ENCODE assay signal across 8 mouse cellular contexts in genomic region chr19:16780790-16781384, GRCm38 (mm10). TPM values are rescaled to one million over a fixed set of nuclear protein-coding genes. Genes with fewer than 3 reads are reported as not detected.
DNase-seq lines count a peak whose midpoint lies in the region; ATAC-seq and TF ChIP-seq lines count a peak whose summit lies in the region.

Vps13a (minus strand) TSS chr19:16780933.

- TF ChIP-seq POLR2A in bone marrow macrophage, adult 2 months (IDR thresholded peaks at IDR 0.05; ENCODE audit: borderline replicate concordance, low read depth, low read length), result no peak
- TF ChIP-seq POLR2A in embryonic fibroblast, embryonic 13.5 days (IDR thresholded peaks at IDR 0.05; ENCODE audit: low read depth, low read length), result peak; percentile 54
- TF ChIP-seq POLR2A in liver, adult 2 months (IDR thresholded peaks at IDR 0.05; ENCODE audit: extremely low read depth, insufficient read depth, low read length), result peak; percentile 64; the same call in 1 of the 2 replicates
- peak; percentile 87 for TF ChIP-seq POLR2A in myocyte (IDR thresholded peaks at IDR 0.05; ENCODE audit: insufficient read length, low read depth)

- WGBS in heart, embryonic 11.5 days (ENCODE audit: insufficient replicate concordance), result under 1% methylated on average over 66 of the region's 67 CpGs
- WGBS in kidney, embryonic 16.5 days, result 0% methylated on average over 65 of the region's 67 CpGs
- under 1% methylated on average over 67 of the region's 67 CpGs for WGBS in liver, adult 2 months

- peak within 1 kb of the TSS; percentile 73 for H3K4me3 ChIP-seq in bone marrow macrophage, adult 2 months (ENCODE audit: insufficient read depth, low read length)
- peak within 1 kb of the TSS; percentile 93 for H3K4me3 ChIP-seq in embryonic fibroblast, embryonic 13.5 days (ENCODE audit: insufficient read depth, low read length)
- H3K4me3 ChIP-seq in heart, embryonic 11.5 days (ENCODE audit: low read depth, low read length), result peak within 1 kb of the TSS; percentile 76
- H3K4me3 ChIP-seq in kidney, embryonic 16.5 days (ENCODE audit: low read length), result peak within 1 kb of the TSS; percentile 73
- H3K4me3 ChIP-seq in liver, adult 2 months (ENCODE audit: insufficient read depth, low read depth, low read length), result peak within 1 kb of the TSS; percentile 94
- H3K4me3 ChIP-seq in myocyte, result peak within 1 kb of the TSS; percentile 62

- no peak for TF ChIP-seq CTCF in bone marrow macrophage, adult 2 months (IDR thresholded peaks at IDR 0.05; ENCODE audit: low read depth, low read length)
- TF ChIP-seq CTCF in embryonic fibroblast, embryonic 13.5 days (IDR thresholded peaks at IDR 0.05; ENCODE audit: borderline replicate concordance, insufficient read depth, low read length), result no peak
- TF ChIP-seq CTCF in liver, adult 2 months (IDR thresholded peaks at IDR 0.05; ENCODE audit: low read depth, low read length), result no peak; the same call in 1 of the 2 replicates

- peak within 1 kb of the TSS; percentile 51 for H3ac ChIP-seq in myocyte (ENCODE audit: control insufficient read depth, insufficient read length)

- H3K27me3 ChIP-seq in heart, embryonic 11.5 days (ENCODE audit: control insufficient read depth, insufficient read depth, low read length), result peaks cover 5% of the 10 kb centered on the region
- peaks cover 13% of the 10 kb centered on the region for H3K27me3 ChIP-seq in kidney, embryonic 16.5 days (ENCODE audit: insufficient read depth, low read length)
- H3K27me3 ChIP-seq in liver, adult 2 months (ENCODE audit: control insufficient read depth, insufficient read depth, low read length), result no peaks in the 10 kb centered on the region
- no peaks in the 10 kb centered on the region for H3K27me3 ChIP-seq in myocyte (ENCODE audit: control insufficient read depth, insufficient read depth, insufficient read length)
- H3K27me3 ChIP-seq in splenic B cell, adult 2 months (ENCODE audit: control insufficient read depth, insufficient read depth, low read length, poor library complexity, severe bottlenecking), result no peaks in the 10 kb centered on the region

- H3K9me3 ChIP-seq in heart, embryonic 11.5 days (replicated peaks; ENCODE audit: control insufficient read depth, low read length), result no peaks in the 10 kb centered on the region
- no peaks in the 10 kb centered on the region for H3K9me3 ChIP-seq in kidney, embryonic 16.5 days (ENCODE audit: low read length)

- peak within 1 kb of the TSS; percentile 77 for H3K9ac ChIP-seq in heart, embryonic 11.5 days (ENCODE audit: low read depth, low read length)
- peak within 1 kb of the TSS; percentile 74 for H3K9ac ChIP-seq in kidney, embryonic 16.5 days (replicated peaks; ENCODE audit: low read length)
- H3K9ac ChIP-seq in liver, adult 2 months (ENCODE audit: low read depth, low read length), result peak within 1 kb of the TSS; percentile 92

- H3K27ac ChIP-seq in bone marrow macrophage, adult 2 months (ENCODE audit: insufficient read depth, low read depth, low read length), result peak within 1 kb of the TSS; percentile 0
- H3K27ac ChIP-seq in embryonic fibroblast, embryonic 13.5 days (ENCODE audit: insufficient read depth, low read length), result no peak within 1 kb of the TSS
- 0 out of 2 replicates have a peak within 1 kb of the TSS, but pooled peaks have one; percentile 50 for H3K27ac ChIP-seq in heart, embryonic 11.5 days (ENCODE audit: low read depth, low read length)
- no peak within 1 kb of the TSS for H3K27ac ChIP-seq in kidney, embryonic 16.5 days (ENCODE audit: low read length)
- peak within 1 kb of the TSS; percentile 72 for H3K27ac ChIP-seq in liver, adult 2 months (replicated peaks; ENCODE audit: insufficient read depth, low read depth, low read length)

- no peaks in the 10 kb centered on the region for H3K36me3 ChIP-seq in heart, embryonic 11.5 days (ENCODE audit: control insufficient read depth, insufficient read depth, low read length)
- no peaks in the 10 kb centered on the region for H3K36me3 ChIP-seq in kidney, embryonic 16.5 days (ENCODE audit: insufficient read depth, low read length)
- no peaks in the 10 kb centered on the region for H3K36me3 ChIP-seq in liver, adult 2 months (ENCODE audit: control insufficient read depth, insufficient read depth, low read length)
- no peaks in the 10 kb centered on the region for H3K36me3 ChIP-seq in myocyte (ENCODE audit: control insufficient read depth, insufficient read depth)
- H3K36me3 ChIP-seq in splenic B cell, adult 2 months (ENCODE audit: control insufficient read depth, insufficient read depth, low read length, poor library complexity, severe bottlenecking), result no peaks in the 10 kb centered on the region

- peak; percentile 96 for DNase-seq in A20 (ENCODE audit: low read depth, low spot score)
- DNase-seq in liver, adult 2 months (ENCODE audit: extremely low read depth, low read depth, low spot score), result peak; percentile 81
- DNase-seq in splenic B cell, adult 2 months (ENCODE audit: low read depth, low spot score), result peak; percentile 97

- peak; percentile 97 for ATAC-seq in heart, embryonic 11.5 days (replicated peaks; ENCODE audit: insufficient number of reproducible peaks, low FRiP score, low TSS enrichment)
- peak; percentile 98 for ATAC-seq in kidney, embryonic 16.5 days (ENCODE audit: low FRiP score, low TSS enrichment)

- H3K4me2 ChIP-seq in heart, embryonic 11.5 days, result peak within 1 kb of the TSS; percentile 96
- peak within 1 kb of the TSS; percentile 96 for H3K4me2 ChIP-seq in kidney, embryonic 16.5 days (replicated peaks; ENCODE audit: low read depth, low read length)
- H3K4me2 ChIP-seq in myocyte (ENCODE audit: low read depth), result peak within 1 kb of the TSS; percentile 93

- peaks cover 15% of the 10 kb centered on the region for H3K4me1 ChIP-seq in bone marrow macrophage, adult 2 months (ENCODE audit: control insufficient read depth, insufficient read depth, low read length)
- H3K4me1 ChIP-seq in embryonic fibroblast, embryonic 13.5 days (ENCODE audit: control insufficient read depth, insufficient read depth, low read length), result no peaks in the 10 kb centered on the region
- no peaks in the 10 kb centered on the region for H3K4me1 ChIP-seq in heart, embryonic 11.5 days (ENCODE audit: control insufficient read depth, insufficient read depth, low read length)
- H3K4me1 ChIP-seq in kidney, embryonic 16.5 days (ENCODE audit: insufficient read depth, low read length), result peaks cover 15% of the 10 kb centered on the region
- H3K4me1 ChIP-seq in liver, adult 2 months (ENCODE audit: control insufficient read depth, insufficient read depth, low read length), result peaks cover 7% of the 10 kb centered on the region

- H3K79me2 ChIP-seq in liver, adult 2 months (ENCODE audit: control insufficient read depth, insufficient read depth, low read length), result peaks cover 13% of the 10 kb centered on the region; the same call in 1 of the 2 replicates
- H3K79me2 ChIP-seq in myocyte (ENCODE audit: control insufficient read depth, insufficient read depth), result peaks cover 24% of the 10 kb centered on the region

TF ChIP-seq in myocyte, 11 proteins besides CTCF, POLR2A, EP300 and RAD21:
- TF ChIP-seq POLR2AphosphoS2 (IDR thresholded peaks at IDR 0.05; ENCODE audit: insufficient read length, low read depth), result peak; percentile 56
- no peak for TF ChIP-seq E2F4 (IDR thresholded peaks at IDR 0.05; ENCODE audit: insufficient read depth)
- peak in 1 of 3 experiments; percentile 1 for TF ChIP-seq MYOD1 (IDR thresholded peaks at IDR 0.05; ENCODE audit: control insufficient read depth in 1 of 3, insufficient read length in 2 of 3, low read depth in 2 of 3)

RNA-seq across cellular contexts. Expression of gene Vps13a, which starts in this region (rescaled TPM):
- 24.6 and 27.5 TPM in 2 replicates for polyA plus RNA-seq in bone marrow macrophage, adult 2 months (2012; ENCODE audit: insufficient read depth, insufficient read length, missing spikeins)
- polyA plus RNA-seq in embryonic fibroblast, embryonic 13.5 days (2011; ENCODE audit: insufficient read length, low read depth, missing spikeins), result 31.1 and 31.9 TPM in 2 replicates
- polyA plus RNA-seq in heart, embryonic 11.5 days (2014; fragmentation: Nextera tagmentation; extraction: Ambion mirVana), result 8.7 and 12.1 TPM in 2 replicates
- 7.8 and 10.1 TPM in 2 replicates for polyA plus RNA-seq in kidney, embryonic 16.5 days (2015; fragmentation: Nextera tagmentation; extraction: Ambion mirVana)
- 27.3 and 30.8 TPM in 2 replicates for total RNA-seq in liver, adult 2 months (2014; rRNA removed)
- polyA plus RNA-seq in liver, adult 2 months (2012; rRNA removed), result 1.0 and 1.1 TPM in 2 replicates
- 3.7 TPM for polyA plus RNA-seq in myocyte (2012; fragmentation: generic; extraction: Trizol)

Comparison
In these comparisons a context has a peak if more than half of its experiments do, and no peak if none do; other contexts are left out.
1. H3K27ac ChIP-seq: peak in bone marrow macrophage, adult 2 months (single experiment), heart, embryonic 11.5 days (single experiment) and liver, adult 2 months (single experiment); none in embryonic fibroblast, embryonic 13.5 days (single experiment) and kidney, embryonic 16.5 days (single experiment).
2. Peak in every context shown above with its lines, with median percentiles within 50 percentile points of each other: DNase-seq, H3K4me3 ChIP-seq, H3K4me2 ChIP-seq and H3K9ac ChIP-seq.